Mouse (Mus musculus) left cerebral cortex, postnatal 10 days (tissue): ENCODE results near the gene Nek1. TPM values are rescaled to one million over a fixed set of nuclear protein-coding genes. Genes with fewer than 3 reads are reported as not detected.
"Not testable (repeated sequence)": the region's sequence is repeated elsewhere in the genome, so short reads cannot be mapped to it uniquely, and the experiment has no call there.

Experiments used
- DNase-seq, 2 experiments: peaks; one replicate each; pipeline ENCODE4 v3.0.0; 2021 to 2022; ENCODE audit warnings: low spot score in 2 of 2, mixed read lengths in 1 of 2; ENCODE audit errors: extremely low spot score in 1 of 2
- intact Hi-C: fragments of 180-260 bp; cut with DNase I; formaldehyde crosslinking; loops from one replicate; pipeline ENCODE4 v1.15.1; 2025
- total RNA-seq, 2 experiments: library from RNA; stranded (reverse); gene quantifications; 2 replicates each; pipeline ENCODE4 v1.2.3; 2021

Nek1 gene
- total RNA-seq, 2 experiments from 2014 or later = 27.0 to 27.5 TPM

GRCm38 (mm10) chr8:60982701-60983687 is 10.0 kb upstream of the Nek1 start, which contains the start of gene Clcn3:
Gene Clcn3, minus strand, starts transcription at chr8:60983300.
- intact Hi-C loops = loop anchor here (10.0 kb wide), 1 partner anchor 478 kb away; the partner anchor contains the start of genes Aadat and Gm10283
- DNase-seq = peak; percentile 96 to 99

- intact Hi-C loops = loop anchor here (10.0 kb wide), 1 partner anchor 479 kb away; the partner anchor contains the start of genes Aadat and Gm10283
- DNase-seq = peak; percentile 50 to 59
Observed at GRCm38 (mm10) chr8:60983688-60984079, 9.3 kb upstream of the Nek1 start.

GRCm38 (mm10) chr8:60984260-60985010 is 8.6 kb upstream of the Nek1 start:
- intact Hi-C loops = loop anchor here (10.0 kb wide), 1 partner anchor 480 kb away; the partner anchor contains the start of genes Aadat and Gm10283

DNA sequence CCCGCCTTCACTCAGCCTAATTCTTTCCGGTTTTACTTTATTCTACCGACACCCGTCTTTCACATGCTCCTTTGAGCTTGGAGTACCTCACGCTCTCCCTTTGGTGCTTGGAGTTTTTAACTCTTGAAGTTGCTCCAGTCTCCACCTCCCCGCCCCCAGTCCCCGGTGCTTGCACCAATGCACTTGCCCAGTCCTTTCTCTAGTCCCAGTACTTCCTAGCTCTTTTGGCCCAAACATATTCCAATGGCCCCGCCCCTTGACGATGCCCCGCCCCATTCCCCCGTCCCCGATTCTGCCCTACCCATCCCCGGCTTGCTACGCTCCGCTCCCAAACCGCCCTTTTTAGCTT is 460 bp upstream of the Nek1 start:
- DNase-seq = peak; percentile 48 to 82

More at GRCm38 (mm10) chr8:60984260-60985010, 8.6 kb upstream of the Nek1 start:
- not testable (repeated sequence) for DNase-seq

GRCm38 (mm10) chr8:60993639-60993986 is 618 bp downstream of the Nek1 start:
- no peak for DNase-seq
- intact Hi-C loops = no loop called here

More for the DNA sequence above, 460 bp upstream of the Nek1 start:
- intact Hi-C loops = no loop called here

- DNase-seq = no peak
- intact Hi-C loops = no loop called here
Observed at GRCm38 (mm10) chr8:60996468-60996867, 3.5 kb downstream of the Nek1 start.

- DNase-seq = peak; percentile 44 to 63
- intact Hi-C loops = loop anchor here (5.0 kb wide), 1 partner anchor 475 kb away; no protein-coding TSS in a partner anchor
Observed at GRCm38 (mm10) chr8:61041951-61042350, 49.0 kb downstream of the Nek1 start.

DNA sequence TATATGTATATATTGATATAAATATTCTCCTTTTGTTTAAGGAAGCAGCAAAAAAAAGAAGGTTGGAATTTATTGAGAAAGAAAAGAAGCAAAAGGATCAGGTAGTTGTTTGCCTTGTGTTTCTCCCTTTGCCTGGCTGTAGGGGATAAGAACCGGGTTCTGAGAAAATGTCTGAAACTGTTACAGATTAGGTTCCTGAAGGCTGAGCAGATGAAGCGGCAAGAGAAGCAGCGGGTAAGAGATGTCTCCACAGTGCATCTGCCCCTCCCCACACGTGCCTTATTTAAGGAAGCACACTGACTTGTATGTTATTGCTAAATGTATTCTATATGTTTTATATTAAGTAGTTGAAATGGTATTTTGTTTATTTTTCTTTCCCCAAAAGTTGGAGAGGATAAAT is 50.9 kb downstream of the Nek1 start:
- intact Hi-C loops = loop anchor here (5.0 kb wide), 1 partner anchor 473 kb away; no protein-coding TSS in a partner anchor
- DNase-seq = no peak

DNA sequence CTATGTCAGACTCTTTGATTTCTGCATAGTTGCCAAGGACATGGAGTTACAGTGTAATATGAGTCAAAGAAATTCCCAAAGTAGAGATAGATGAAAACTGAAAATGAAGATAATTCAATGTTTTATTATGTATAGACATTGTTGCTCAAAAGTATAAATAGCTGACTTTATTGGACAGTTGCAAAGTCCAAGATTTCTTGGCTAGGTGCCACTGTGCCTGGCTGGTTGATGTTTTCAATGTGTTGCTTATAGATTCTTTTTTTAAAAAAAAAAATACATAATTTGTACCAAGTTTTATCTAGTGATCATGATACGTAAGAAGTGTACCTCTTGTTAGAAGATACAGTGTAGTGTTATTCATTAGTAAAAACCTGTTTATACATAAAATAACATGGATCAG is 53.8 kb downstream of the Nek1 start:
- DNase-seq = no peak
- intact Hi-C loops = no loop called here

DNA sequence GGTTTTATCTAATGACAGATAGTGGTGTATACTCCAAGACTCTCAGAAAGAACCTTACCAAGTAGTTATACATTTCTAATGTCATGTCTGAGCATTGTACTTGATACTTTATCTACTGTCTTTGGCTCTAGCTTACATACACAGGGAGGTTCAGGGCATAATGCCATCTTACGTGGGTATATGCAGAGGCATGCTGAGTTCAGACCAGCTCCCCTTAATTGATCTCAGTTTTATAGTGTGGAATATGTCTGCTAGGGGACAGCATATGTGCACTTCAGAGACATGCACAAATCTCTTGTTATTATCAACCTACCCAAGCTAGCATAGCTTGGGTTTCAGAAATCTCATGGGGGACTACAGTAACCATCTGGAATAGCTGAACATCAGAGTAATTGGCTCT is 60.0 kb downstream of the Nek1 start:
- intact Hi-C loops = no loop called here
- no peak for DNase-seq

DNA sequence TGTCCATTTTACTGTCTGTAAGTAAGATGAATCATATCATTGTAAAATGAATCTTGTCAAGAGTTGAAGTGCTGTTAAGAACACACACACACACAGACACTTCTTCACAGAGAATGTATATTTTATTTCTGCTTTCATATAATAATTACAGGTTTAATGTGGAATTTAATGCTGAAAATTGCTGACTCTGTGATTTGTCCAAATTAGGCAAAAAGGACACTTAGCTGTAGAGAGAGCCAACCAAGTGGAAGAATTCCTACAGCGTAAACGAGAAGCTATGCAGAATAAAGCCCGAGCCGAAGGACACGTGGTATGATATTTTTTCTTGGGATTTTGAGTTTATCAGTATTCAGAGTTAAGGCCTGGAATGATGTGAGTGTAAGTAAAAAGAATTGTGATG is 61.3 kb downstream of the Nek1 start:
- DNase-seq = no peak
- intact Hi-C loops = no loop called here

GRCm38 (mm10) chr8:61056997-61057396 is 64.0 kb downstream of the Nek1 start:
- DNase-seq = no peak
- intact Hi-C loops = no loop called here

- no peak for DNase-seq
- intact Hi-C loops = no loop called here
Observed at GRCm38 (mm10) chr8:61059143-61059542, 66.1 kb downstream of the Nek1 start.

GRCm38 (mm10) chr8:61060412-61060811 is 67.4 kb downstream of the Nek1 start:
- intact Hi-C loops = no loop called here
- no peak for DNase-seq

- intact Hi-C loops = no loop called here
- peak in 1 of 2 experiments; percentile 6 for DNase-seq
Observed at GRCm38 (mm10) chr8:61075059-61075458, 82.1 kb downstream of the Nek1 start.

DNA sequence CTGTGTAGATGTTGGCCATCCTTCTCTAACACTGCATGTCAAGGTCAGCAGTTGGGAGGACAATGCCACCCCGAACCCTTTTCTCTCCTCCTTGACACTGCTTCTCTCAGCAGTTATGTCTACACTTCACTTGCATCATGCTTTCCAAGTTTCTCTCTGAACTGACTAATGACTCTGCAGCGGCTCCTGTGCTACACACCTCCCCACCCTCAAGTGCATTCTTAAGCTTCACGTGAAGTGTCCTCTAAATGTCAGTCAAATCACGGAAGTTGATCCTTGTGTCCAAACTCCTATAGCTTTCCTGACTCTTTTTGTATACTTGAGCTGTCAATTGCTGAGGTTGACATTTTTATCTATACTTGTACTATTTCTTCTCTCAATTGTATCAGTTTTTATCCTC is 117.5 kb downstream of the Nek1 start:
- intact Hi-C loops = no loop called here

GRCm38 (mm10) chr8:61111940-61112339 is 118.9 kb downstream of the Nek1 start:
- DNase-seq = no peak
- intact Hi-C loops = no loop called here

More for the DNA sequence above, 117.5 kb downstream of the Nek1 start:
- DNase-seq = no peak

DNA sequence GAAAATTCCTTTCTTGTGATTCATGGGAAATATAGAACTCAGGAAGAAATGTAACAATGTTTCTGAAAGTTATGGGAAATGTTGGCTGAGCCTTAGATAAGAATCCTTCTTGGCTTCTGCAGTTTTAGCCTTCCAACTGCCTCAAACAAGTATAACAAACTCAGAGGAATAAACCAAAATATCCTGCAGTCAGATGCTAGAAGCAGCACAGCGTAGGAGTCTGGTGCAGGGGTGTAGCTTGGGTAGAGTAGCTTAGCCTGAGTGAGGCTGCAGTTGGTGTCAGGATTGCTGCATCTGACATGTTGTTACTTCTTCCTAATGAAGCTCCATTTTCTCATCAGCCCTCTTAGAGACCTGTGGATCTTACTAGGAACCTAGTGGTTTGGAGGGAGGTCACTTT is 128.6 kb downstream of the Nek1 start:
- intact Hi-C loops = no loop called here
- DNase-seq = no peak

- intact Hi-C loops = no loop called here
- no peak for DNase-seq
Observed at GRCm38 (mm10) chr8:61127299-61127861, 134.4 kb downstream of the Nek1 start.
